Mouse (Mus musculus): ENCODE measurements at regions not wholly inside any gene's neighbourhood (a gene's known extent, or its start where the extent isn't known, plus 50 kb on each side); places are given as distances from the start of the nearest gene placed in this dataset.

DNA sequence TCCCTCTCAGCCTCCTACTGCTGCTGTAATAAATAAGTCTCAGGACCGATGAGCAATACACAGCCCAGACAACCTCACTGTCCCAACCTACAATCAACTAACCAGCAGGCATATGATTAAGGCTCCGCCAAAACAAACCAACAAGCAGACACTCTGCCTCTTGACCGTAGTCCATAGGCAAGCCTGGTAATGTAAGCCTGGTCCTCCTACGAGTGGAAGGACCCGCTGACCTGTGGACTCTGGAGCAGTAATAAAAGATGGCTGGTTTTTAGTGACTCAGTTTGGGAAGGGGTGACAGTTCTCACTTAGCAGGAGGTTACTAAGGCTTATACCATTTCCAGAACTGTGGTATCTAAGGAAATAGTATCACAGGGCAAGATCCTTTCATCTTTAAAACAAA, 53.4 kb downstream of the Gm47996 start:
- WGBS, result 97% methylated on average over 5 of the region's 5 CpGs
- H3K4me1 ChIP-seq (replicated peaks; ENCODE audit: control insufficient read depth, insufficient read depth, low read length), result no peaks in the 10 kb centered on the region
- no peaks in the 10 kb centered on the region for H3K36me3 ChIP-seq (ENCODE audit: control insufficient read depth, insufficient read depth, low read length)
- no peak for DNase-seq
- TF ChIP-seq POLR2A (IDR thresholded peaks at IDR 0.05; ENCODE audit: control insufficient read depth, extremely low read depth, insufficient read depth, low read length, poor library complexity) (no peak), CTCF (IDR thresholded peaks at IDR 0.05; ENCODE audit: borderline replicate concordance, control insufficient read depth, extremely low read depth, insufficient read depth, low read length, poor library complexity) (no peak)
- no peak overlapping the region for H3K4me3 ChIP-seq (ENCODE audit: control insufficient read depth, insufficient read depth, low read length)
- H3K27ac ChIP-seq (ENCODE audit: control insufficient read depth, insufficient read depth, low read length), result no peak overlapping the region
- no peaks in the 10 kb centered on the region for H3K27me3 ChIP-seq (ENCODE audit: control insufficient read depth, insufficient read depth, low read length)

DNA sequence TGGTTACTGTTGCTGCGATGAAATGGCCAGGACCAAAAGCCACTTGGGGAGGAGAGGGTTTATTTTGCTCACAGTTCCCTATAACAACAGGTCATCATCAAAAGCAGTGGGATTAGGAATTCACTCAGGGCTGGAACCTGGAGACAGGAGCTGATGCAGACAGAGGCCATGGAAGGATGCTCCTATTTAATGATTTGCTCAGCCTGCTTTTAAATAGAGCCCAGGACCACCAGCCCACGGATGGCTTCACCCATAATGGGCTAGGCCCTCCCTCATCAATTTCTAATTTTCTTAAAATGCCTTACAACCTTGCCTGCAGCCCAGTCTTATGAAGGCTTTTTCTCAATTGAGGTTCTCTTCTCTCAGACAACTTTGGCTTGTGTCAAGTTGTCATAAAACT, 53.9 kb downstream of the Gm47996 start:
- H3K27me3 ChIP-seq (ENCODE audit: control insufficient read depth, insufficient read depth, low read length), result no peaks in the 10 kb centered on the region

DNA sequence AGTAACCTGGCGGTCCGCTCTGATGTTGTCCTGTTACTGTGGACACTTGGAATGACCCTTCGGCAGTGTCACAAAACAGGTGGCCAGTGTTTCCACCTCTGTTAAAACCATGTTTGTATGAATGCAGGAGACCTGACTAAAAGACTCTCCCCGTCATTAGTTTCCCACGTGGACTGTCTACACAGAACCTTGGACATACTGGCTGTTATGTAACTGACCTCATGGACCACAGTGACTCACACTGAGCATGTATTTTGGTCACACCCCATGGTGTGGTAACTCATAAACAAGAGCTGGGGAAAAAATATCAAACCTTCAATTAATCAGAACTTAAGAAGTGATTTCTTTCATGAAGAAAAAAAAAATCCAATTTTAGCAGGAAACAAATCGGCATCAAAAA, 54.9 kb downstream of the Gm47996 start:
- Histone ChIP-seq H3K27me3 (ENCODE audit: control insufficient read depth, insufficient read depth, low read length) (no peaks in the 10 kb centered on the region), H3K4me3 (ENCODE audit: control insufficient read depth, insufficient read depth, low read length) (no peak overlapping the region), H3K27ac (ENCODE audit: control insufficient read depth, insufficient read depth, low read length) (no peak overlapping the region), H3K4me1 (replicated peaks; ENCODE audit: control insufficient read depth, insufficient read depth, low read length) (no peaks in the 10 kb centered on the region), H3K36me3 (ENCODE audit: control insufficient read depth, insufficient read depth, low read length) (no peaks in the 10 kb centered on the region)
- TF ChIP-seq POLR2A (IDR thresholded peaks at IDR 0.05; ENCODE audit: control insufficient read depth, extremely low read depth, insufficient read depth, low read length, poor library complexity), result no peak
- TF ChIP-seq CTCF (IDR thresholded peaks at IDR 0.05; ENCODE audit: borderline replicate concordance, control insufficient read depth, extremely low read depth, insufficient read depth, low read length, poor library complexity), result no peak
- 95% methylated on average over 6 of the region's 6 CpGs for WGBS
- DNase-seq, result no peak

More for the DNA sequence above, 53.9 kb downstream of the Gm47996 start:
- no peak overlapping the region for H3K27ac ChIP-seq (ENCODE audit: control insufficient read depth, insufficient read depth, low read length)
- TF ChIP-seq POLR2A (IDR thresholded peaks at IDR 0.05; ENCODE audit: control insufficient read depth, extremely low read depth, insufficient read depth, low read length, poor library complexity), result no peak
- TF ChIP-seq CTCF (IDR thresholded peaks at IDR 0.05; ENCODE audit: borderline replicate concordance, control insufficient read depth, extremely low read depth, insufficient read depth, low read length, poor library complexity), result no peak
- 91% methylated on average over 2 of the region's 2 CpGs for WGBS
- H3K4me3 ChIP-seq (ENCODE audit: control insufficient read depth, insufficient read depth, low read length), result no peak overlapping the region
- H3K4me1 ChIP-seq (replicated peaks; ENCODE audit: control insufficient read depth, insufficient read depth, low read length), result no peaks in the 10 kb centered on the region
- H3K36me3 ChIP-seq (ENCODE audit: control insufficient read depth, insufficient read depth, low read length), result no peaks in the 10 kb centered on the region
- no peak for DNase-seq

DNA sequence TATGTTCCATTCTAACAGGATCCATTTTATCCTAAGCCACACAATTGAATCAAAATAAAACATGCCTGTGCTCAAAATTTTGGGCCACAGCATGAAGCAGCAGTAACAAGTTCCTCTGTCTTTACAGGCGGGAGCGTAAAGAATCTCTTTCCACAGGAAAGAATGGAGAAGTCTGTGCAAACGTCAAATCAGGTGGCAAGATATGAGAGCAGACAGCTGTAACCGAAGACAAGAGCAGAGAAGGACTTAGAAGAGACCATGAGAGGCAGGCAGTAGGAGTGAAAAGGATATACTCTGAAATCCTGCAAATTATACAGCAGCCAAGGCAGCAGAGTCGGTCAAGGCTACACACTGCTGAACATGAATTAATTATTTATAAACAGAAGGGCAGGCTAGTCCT, 55.7 kb downstream of the Gm47996 start:
- no peaks in the 10 kb centered on the region for H3K36me3 ChIP-seq (ENCODE audit: control insufficient read depth, insufficient read depth, low read length)
- no peak for DNase-seq
- no peak overlapping the region for H3K4me3 ChIP-seq (ENCODE audit: control insufficient read depth, insufficient read depth, low read length)
- no peaks in the 10 kb centered on the region for H3K27me3 ChIP-seq (ENCODE audit: control insufficient read depth, insufficient read depth, low read length)
- no peak overlapping the region for H3K27ac ChIP-seq (ENCODE audit: control insufficient read depth, insufficient read depth, low read length)
- no peak for TF ChIP-seq CTCF (IDR thresholded peaks at IDR 0.05; ENCODE audit: borderline replicate concordance, control insufficient read depth, extremely low read depth, insufficient read depth, low read length, poor library complexity)
- TF ChIP-seq POLR2A (IDR thresholded peaks at IDR 0.05; ENCODE audit: control insufficient read depth, extremely low read depth, insufficient read depth, low read length, poor library complexity), result no peak
- 73% methylated on average over 5 of the region's 5 CpGs for WGBS
- H3K4me1 ChIP-seq (replicated peaks; ENCODE audit: control insufficient read depth, insufficient read depth, low read length), result peaks cover 1% of the 10 kb centered on the region

DNA sequence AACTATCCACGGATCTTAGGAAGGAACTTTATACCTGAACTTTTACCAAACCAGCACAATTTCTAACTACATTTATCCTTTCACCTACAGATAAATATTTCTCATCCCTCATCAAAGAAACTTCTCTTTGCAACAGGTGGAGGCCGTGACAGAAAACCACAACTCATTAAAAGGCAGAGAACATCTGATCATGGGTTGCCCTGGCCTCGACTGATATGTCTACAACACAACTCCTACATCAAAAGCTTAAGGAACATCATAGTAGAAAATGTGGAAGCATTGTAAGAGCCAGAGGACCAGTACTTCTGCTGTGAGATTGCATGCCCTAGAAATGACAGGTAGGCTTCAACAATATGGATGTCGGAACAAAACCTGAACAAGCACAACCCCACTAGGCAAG, 56.8 kb downstream of the Gm47996 start:
- Histone ChIP-seq H3K4me3 (ENCODE audit: control insufficient read depth, insufficient read depth, low read length) (no peak overlapping the region), H3K36me3 (ENCODE audit: control insufficient read depth, insufficient read depth, low read length) (no peaks in the 10 kb centered on the region), H3K4me1 (replicated peaks; ENCODE audit: control insufficient read depth, insufficient read depth, low read length) (peaks cover 4% of the 10 kb centered on the region), H3K27ac (ENCODE audit: control insufficient read depth, insufficient read depth, low read length) (no peak overlapping the region), H3K27me3 (ENCODE audit: control insufficient read depth, insufficient read depth, low read length) (no peaks in the 10 kb centered on the region)
- no peak for TF ChIP-seq POLR2A (IDR thresholded peaks at IDR 0.05; ENCODE audit: control insufficient read depth, extremely low read depth, insufficient read depth, low read length, poor library complexity)
- no peak for TF ChIP-seq CTCF (IDR thresholded peaks at IDR 0.05; ENCODE audit: borderline replicate concordance, control insufficient read depth, extremely low read depth, insufficient read depth, low read length, poor library complexity)
- 43% methylated on average over 4 of the region's 4 CpGs for WGBS
- DNase-seq, result no peak

DNA sequence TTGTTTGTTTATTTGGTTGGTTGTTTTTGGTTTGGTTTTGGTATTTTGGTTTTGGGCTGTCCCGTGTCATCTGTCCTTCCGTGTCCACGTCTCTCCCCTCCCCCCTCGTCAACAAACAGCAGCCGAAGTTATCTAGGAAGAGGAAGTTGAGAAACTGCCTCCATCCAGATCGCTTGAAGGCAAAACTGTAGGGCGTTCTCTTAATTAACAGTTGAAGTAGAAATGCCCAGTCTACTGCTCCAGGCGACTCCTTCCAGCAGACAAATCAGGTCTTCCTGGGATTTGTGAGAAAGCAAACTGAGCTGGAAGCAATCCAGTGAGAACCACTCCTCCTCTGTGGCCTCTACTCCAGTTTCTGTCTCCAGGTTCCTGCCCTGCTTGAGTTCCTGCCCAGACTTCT, 60.8 kb downstream of the Gm47996 start:
- H3K4me3 ChIP-seq (ENCODE audit: control insufficient read depth, insufficient read depth, low read length), result no peak overlapping the region
- WGBS, result 14% methylated on average over 8 of the region's 8 CpGs
- no peaks in the 10 kb centered on the region for H3K36me3 ChIP-seq (ENCODE audit: control insufficient read depth, insufficient read depth, low read length)
- no peak for DNase-seq
- no peaks in the 10 kb centered on the region for H3K27me3 ChIP-seq (ENCODE audit: control insufficient read depth, insufficient read depth, low read length)
- H3K27ac ChIP-seq (ENCODE audit: control insufficient read depth, insufficient read depth, low read length), result no peak overlapping the region
- H3K4me1 ChIP-seq (replicated peaks; ENCODE audit: control insufficient read depth, insufficient read depth, low read length), result peaks cover 4% of the 10 kb centered on the region
- TF ChIP-seq CTCF (IDR thresholded peaks at IDR 0.05; ENCODE audit: borderline replicate concordance, control insufficient read depth, extremely low read depth, insufficient read depth, low read length, poor library complexity) (no peak), POLR2A (IDR thresholded peaks at IDR 0.05; ENCODE audit: control insufficient read depth, extremely low read depth, insufficient read depth, low read length, poor library complexity) (no peak)

DNA sequence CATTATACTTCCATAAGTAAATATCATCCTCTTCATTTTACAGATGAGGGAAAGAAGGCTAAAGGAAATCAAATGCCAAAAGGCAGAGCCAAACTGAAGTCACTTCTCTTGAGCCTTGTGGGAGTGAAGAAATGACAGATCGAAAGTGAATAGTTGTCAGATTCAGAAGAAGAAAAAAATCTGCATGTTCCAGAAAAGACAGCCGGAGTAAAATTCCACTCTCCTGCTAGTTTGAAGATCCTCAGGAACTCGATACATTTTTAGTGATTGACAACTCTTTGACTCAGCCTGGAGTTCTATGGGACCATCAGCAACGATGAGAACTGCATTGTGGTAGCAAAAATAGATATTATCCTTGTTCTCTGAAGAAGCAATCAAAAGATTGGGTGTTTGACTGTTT, 64.4 kb downstream of the Gm47996 start:
- TF ChIP-seq CTCF (IDR thresholded peaks at IDR 0.05; ENCODE audit: borderline replicate concordance, control insufficient read depth, extremely low read depth, insufficient read depth, low read length, poor library complexity) (no peak), POLR2A (IDR thresholded peaks at IDR 0.05; ENCODE audit: control insufficient read depth, extremely low read depth, insufficient read depth, low read length, poor library complexity) (no peak)
- H3K27me3 ChIP-seq (ENCODE audit: control insufficient read depth, insufficient read depth, low read length), result no peaks in the 10 kb centered on the region
- no peaks in the 10 kb centered on the region for H3K36me3 ChIP-seq (ENCODE audit: control insufficient read depth, insufficient read depth, low read length)
- H3K27ac ChIP-seq (ENCODE audit: control insufficient read depth, insufficient read depth, low read length), result no peak overlapping the region
- no peak for DNase-seq
- H3K4me3 ChIP-seq (ENCODE audit: control insufficient read depth, insufficient read depth, low read length), result no peak overlapping the region
- 91% methylated on average over 4 of the region's 4 CpGs for WGBS
- peaks cover 4% of the 10 kb centered on the region for H3K4me1 ChIP-seq (replicated peaks; ENCODE audit: control insufficient read depth, insufficient read depth, low read length)

Data from thymus, adult 2 months (tissue).